Mouse (Mus musculus) embryo, embryonic 10 days (tissue): Measurements from ENCODE around the gene Mstn.

Experiments used
- DNase-seq: peaks from one replicate; pipeline ENCODE4 v3.0.0-alpha.2; 2015; ENCODE audit warnings: low spot score

Gene Mstn

GRCm38 (mm10) chr1:53061340-53061739 is at the start of gene Mstn:
Gene Mstn, plus strand, starts transcription at chr1:53061640.
- no peak for DNase-seq

- no peak for DNase-seq
Measured at GRCm38 (mm10) chr1:53014716-53015115, 46.7 kb upstream of the Mstn start.

GRCm38 (mm10) chr1:53015606-53016005 is 45.8 kb upstream of the Mstn start:
- no peak for DNase-seq

GRCm38 (mm10) chr1:53018746-53019505 is 42.5 kb upstream of the Mstn start:
- no peak for DNase-seq

GRCm38 (mm10) chr1:53020079-53020478 is 41.4 kb upstream of the Mstn start, which contains the start of gene 1700019D03Rik:
Gene 1700019D03Rik, minus strand, starts transcription at chr1:53020179.
- no peak for DNase-seq

GRCm38 (mm10) chr1:53032550-53032949 is 28.9 kb upstream of the Mstn start:
- DNase-seq: peak; percentile 33

GRCm38 (mm10) chr1:53037443-53037871 is 24.0 kb upstream of the Mstn start:
- DNase-seq: no peak

GRCm38 (mm10) chr1:53049763-53050427 is 11.5 kb upstream of the Mstn start:
- no peak for DNase-seq

- peak; percentile 64 for DNase-seq
Measured at GRCm38 (mm10) chr1:53053087-53054022, 8.1 kb upstream of the Mstn start.

GRCm38 (mm10) chr1:53059106-53059505 is 2.3 kb upstream of the Mstn start:
- no peak for DNase-seq

- DNase-seq: peak; percentile 21
Measured at GRCm38 (mm10) chr1:53060499-53060898, 941 bp upstream of the Mstn start.

GRCm38 (mm10) chr1:53061871-53062608 is 600 bp downstream of the Mstn start:
- DNase-seq: no peak

- no peak for DNase-seq
Measured at GRCm38 (mm10) chr1:53063921-53064320, 2.5 kb downstream of the Mstn start.

GRCm38 (mm10) chr1:53069726-53070514 is 8.5 kb downstream of the Mstn start:
- DNase-seq: no peak

GRCm38 (mm10) chr1:53070664-53071175 is 9.3 kb downstream of the Mstn start:
- no peak for DNase-seq

GRCm38 (mm10) chr1:53076656-53077055 is 15.2 kb downstream of the Mstn start:
- no peak for DNase-seq

- DNase-seq: no peak
Measured at GRCm38 (mm10) chr1:53079876-53080275, 18.4 kb downstream of the Mstn start.

- no peak for DNase-seq
Measured at GRCm38 (mm10) chr1:53080603-53081002, 19.2 kb downstream of the Mstn start.

GRCm38 (mm10) chr1:53085256-53085655 is 23.8 kb downstream of the Mstn start:
- DNase-seq: peak; percentile 28

GRCm38 (mm10) chr1:53085991-53086390 is 24.6 kb downstream of the Mstn start:
- peak; percentile 44 for DNase-seq
